In genomic region chr9:43944816-43945741, GRCm38 (mm10) we compare ENCODE assay signal across 10 mouse cellular contexts.
DNase-seq lines count a peak whose midpoint lies in the region; ATAC-seq and TF ChIP-seq lines count a peak whose summit lies in the region.
"Had no signal": no experiment of that assay in that cellular context is flagged by ENCODE, and none has a peak within 500 bp of the region (broad histone marks: within the 10 kb centered on the region; RNA-seq: fewer than 3 reads in every experiment).

No protein-coding gene starts in this region.

- H3K9ac ChIP-seq in hindbrain, postnatal 0 days (replicated peaks; ENCODE audit: low read length), result no peak overlapping the region
- H3K9ac ChIP-seq in hindbrain, embryonic 14.5 days, result no peak overlapping the region
- no peak overlapping the region for H3K9ac ChIP-seq in forebrain, embryonic 13.5 days
- H3K9ac ChIP-seq: forebrain, postnatal 0 days; lung, embryonic 15.5 days had no signal

- WGBS in hindbrain, postnatal 0 days, result 54% methylated on average over 13 of the region's 13 CpGs
- 75% methylated on average over 13 of the region's 13 CpGs for WGBS in hindbrain, embryonic 14.5 days
- 84% methylated on average over 13 of the region's 13 CpGs for WGBS in forebrain, embryonic 13.5 days

- TF ChIP-seq CTCF in hindbrain, postnatal 0 days (IDR thresholded peaks at IDR 0.05; ENCODE audit: low read depth), result no peak
- no peak for TF ChIP-seq CTCF in Patski (IDR thresholded peaks at IDR 0.05)

- in situ Hi-C loops in Patski (cut with MboI; ENCODE audit: low pct_unique_long_range_greater_than_20kb), result no loop called here

- POLR2A ChIA-PET in Patski (lab: Charles Lee), result interaction anchor here (0.6 kb wide), 1 partner anchor 12 kb away, joined by 3 read pairs; no protein-coding TSS in a partner anchor

- H3K36me3 ChIP-seq in hindbrain, postnatal 0 days (ENCODE audit: insufficient read depth, low read length), result no peaks in the 10 kb centered on the region
- no peaks in the 10 kb centered on the region for H3K36me3 ChIP-seq in hindbrain, embryonic 14.5 days (replicated peaks; ENCODE audit: control insufficient read depth, insufficient read depth)
- no peaks in the 10 kb centered on the region for H3K36me3 ChIP-seq in forebrain, embryonic 13.5 days (ENCODE audit: poor library complexity, severe bottlenecking)
- H3K36me3 ChIP-seq: lung, embryonic 15.5 days had no signal

- no peak overlapping the region for H3K27ac ChIP-seq in hindbrain, postnatal 0 days
- no peak overlapping the region for H3K27ac ChIP-seq in hindbrain, embryonic 14.5 days
- H3K27ac ChIP-seq in forebrain, embryonic 13.5 days, result no peak overlapping the region
- H3K27ac ChIP-seq: lung, embryonic 15.5 days had no signal

- CTCF ChIA-PET in Patski (lab: Charles Lee), result interaction anchor here (0.6 to 1.5 kb wide), 3 partner anchors 8 to 15 kb away, joined by 3 to 4 read pairs (median 3); no protein-coding TSS in a partner anchor

- H3K4me2 ChIP-seq in hindbrain, postnatal 0 days (ENCODE audit: low read depth, low read length), result no peak overlapping the region
- no peak overlapping the region for H3K4me2 ChIP-seq in hindbrain, embryonic 14.5 days (replicated peaks)
- no peak overlapping the region for H3K4me2 ChIP-seq in forebrain, embryonic 13.5 days
- H3K4me2 ChIP-seq: lung, embryonic 15.5 days had no signal

- H3K9me3 ChIP-seq in hindbrain, postnatal 0 days (ENCODE audit: low read length), result no peaks in the 10 kb centered on the region
- H3K9me3 ChIP-seq in hindbrain, embryonic 14.5 days (ENCODE audit: control insufficient read depth, low read length), result no peaks in the 10 kb centered on the region
- no peaks in the 10 kb centered on the region for H3K9me3 ChIP-seq in forebrain, embryonic 13.5 days (replicated peaks)
- H3K9me3 ChIP-seq: lung, embryonic 15.5 days had no signal

- ATAC-seq in hindbrain, postnatal 0 days, result peak; percentile 73
- no peak for ATAC-seq in hindbrain, embryonic 14.5 days (ENCODE audit: low FRiP score)
- ATAC-seq in Patski, result peak; percentile 82
- no peak for ATAC-seq in forebrain, embryonic 13.5 days
- ATAC-seq: forebrain, postnatal 0 days had no signal

- DNase-seq in hindbrain, postnatal 0 days (ENCODE audit: low spot score), result peak; percentile 69
- no peak for DNase-seq in hindbrain, embryonic 14.5 days (ENCODE audit: low spot score)
- DNase-seq in Patski (ENCODE audit: low read depth, low spot score), result peak; percentile 79
- DNase-seq in fibroblast of lung, adult 2 months (ENCODE audit: low read depth), result peak; percentile 97
- DNase-seq in heart, postnatal 4 days, result peak; percentile 57
- DNase-seq in right cerebral cortex, adult 2 months (ENCODE audit: low spot score in 2 of 2), result no peak
- DNase-seq: forebrain, postnatal 0 days; kidney, postnatal 10 days had no signal

- H3K27me3 ChIP-seq in hindbrain, postnatal 0 days (ENCODE audit: insufficient read depth, low read length), result no peaks in the 10 kb centered on the region
- H3K27me3 ChIP-seq in hindbrain, embryonic 14.5 days (ENCODE audit: control insufficient read depth, insufficient read depth, low read length), result 0 out of 2 replicates have a peak, but pooled peaks cover 4% of the 10 kb centered on the region
- no peaks in the 10 kb centered on the region for H3K27me3 ChIP-seq in Patski
- H3K27me3 ChIP-seq in forebrain, embryonic 13.5 days, result peaks cover 39% of the 10 kb centered on the region
- H3K27me3 ChIP-seq: lung, embryonic 15.5 days had no signal

- no peak overlapping the region for H3K4me3 ChIP-seq in hindbrain, postnatal 0 days (ENCODE audit: low read length)
- H3K4me3 ChIP-seq in hindbrain, embryonic 14.5 days (replicated peaks; ENCODE audit: low read length), result no peak overlapping the region
- no peak overlapping the region for H3K4me3 ChIP-seq in forebrain, embryonic 13.5 days
- H3K4me3 ChIP-seq: lung, embryonic 15.5 days had no signal

- 0 out of 2 replicates have a peak, but pooled peaks cover 8% of the 10 kb centered on the region for H3K4me1 ChIP-seq in hindbrain, postnatal 0 days (ENCODE audit: insufficient read depth, low read length)
- H3K4me1 ChIP-seq in hindbrain, embryonic 14.5 days (replicated peaks; ENCODE audit: control insufficient read depth, insufficient read depth, low read length), result peaks cover 19% of the 10 kb centered on the region
- peaks cover 24% of the 10 kb centered on the region for H3K4me1 ChIP-seq in forebrain, embryonic 13.5 days
- H3K4me1 ChIP-seq: lung, embryonic 15.5 days had no signal

Comparison
In these comparisons a context has a peak if more than half of its experiments do, and no peak if none do; other contexts are left out.
1. ATAC-seq: peak in hindbrain, postnatal 0 days (single experiment) and Patski (single experiment); none in hindbrain, embryonic 14.5 days (single experiment) and forebrain, embryonic 13.5 days (single experiment).
2. DNase-seq: peak in hindbrain, postnatal 0 days (single experiment), Patski (single experiment), fibroblast of lung, adult 2 months (single experiment) and heart, postnatal 4 days (single experiment); none in hindbrain, embryonic 14.5 days (single experiment) and right cerebral cortex, adult 2 months (0 of 2).